Mouse (Mus musculus): ENCODE measurements around the gene Tbc1d10c.

DNA sequence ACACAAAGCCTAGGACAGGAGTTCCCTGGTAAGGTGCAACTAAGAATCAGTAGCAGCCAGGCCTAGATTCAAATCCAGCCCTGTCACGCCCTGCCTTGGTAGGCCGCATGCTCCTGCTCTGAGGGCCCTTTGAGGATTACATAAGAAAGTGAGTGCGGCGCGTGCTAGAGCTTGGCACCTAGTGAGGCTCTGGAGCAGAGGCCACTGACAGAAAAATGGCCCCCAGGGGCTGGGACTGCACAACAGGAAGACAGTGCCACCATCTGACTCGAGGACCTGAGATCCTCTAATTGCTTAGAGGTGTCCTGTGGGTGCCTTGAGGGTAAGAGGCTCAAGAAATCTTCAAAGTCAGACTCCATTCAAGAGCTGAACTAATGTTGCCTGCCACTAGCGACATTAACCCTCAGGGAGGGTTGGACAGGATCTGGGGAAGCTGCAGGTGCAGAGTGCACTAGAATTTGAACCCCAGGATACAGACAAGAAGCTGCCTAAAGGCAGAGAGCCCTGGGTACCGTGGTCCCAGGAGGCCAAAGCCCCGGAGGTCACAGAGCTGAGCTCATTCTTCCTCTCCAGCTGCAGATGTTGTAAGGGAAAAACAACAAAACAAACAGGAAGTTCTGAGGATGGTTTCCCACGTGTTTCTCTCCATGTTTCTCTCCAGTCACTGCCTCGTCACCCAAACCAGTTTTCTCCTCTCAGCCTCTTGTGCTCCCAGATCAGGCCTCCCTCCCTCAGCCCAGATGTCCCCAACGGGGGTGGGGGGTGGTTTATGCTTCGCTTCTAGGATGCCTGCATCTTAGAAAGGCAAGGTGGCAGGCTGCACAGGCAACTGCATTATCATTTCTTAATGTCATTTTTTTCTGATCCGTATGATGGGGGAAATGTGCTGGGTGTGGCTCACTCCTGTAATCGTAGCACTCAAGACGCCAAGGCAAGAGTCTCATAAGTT, 46.3 kb downstream of the Tbc1d10c start:
- TF ChIP-seq POLR2A (IDR thresholded peaks at IDR 0.05; ENCODE audit: low read depth, low read length) (0 out of 2 replicates have a peak, but pooled peaks have one; percentile 29), ZKSCAN1 (IDR thresholded peaks at IDR 0.05; ENCODE audit: borderline replicate concordance, low read depth, low read length) (no peak), POLR2AphosphoS2 (IDR thresholded peaks at IDR 0.05; ENCODE audit: low read depth, low read length) (no peak), EP300 (IDR thresholded peaks at IDR 0.05; ENCODE audit: low read length) (peak; percentile 69), CHD1 (IDR thresholded peaks at IDR 0.05; ENCODE audit: low read depth, low read length) (0 out of 2 replicates have a peak, but pooled peaks have one; percentile 23), CTCF (conservative IDR thresholded peaks at IDR 0.05 in 1 of 2, IDR thresholded peaks at IDR 0.05 in 1 of 2; ENCODE audit: low read depth in 2 of 2, low read length in 2 of 2) (peak in 1 of 2 experiments; percentile 8; a peak in 1 of 4 replicates), NELFE (IDR thresholded peaks at IDR 0.05; ENCODE audit: low read depth, low read length) (no peak), JUND (conservative IDR thresholded peaks at IDR 0.05; ENCODE audit: low read depth, low read length) (peak; percentile 44; the same call in 1 of the 2 replicates)
